Comparison of ENCODE assay signal across 17 mouse cellular contexts in the genomic region with DNA sequence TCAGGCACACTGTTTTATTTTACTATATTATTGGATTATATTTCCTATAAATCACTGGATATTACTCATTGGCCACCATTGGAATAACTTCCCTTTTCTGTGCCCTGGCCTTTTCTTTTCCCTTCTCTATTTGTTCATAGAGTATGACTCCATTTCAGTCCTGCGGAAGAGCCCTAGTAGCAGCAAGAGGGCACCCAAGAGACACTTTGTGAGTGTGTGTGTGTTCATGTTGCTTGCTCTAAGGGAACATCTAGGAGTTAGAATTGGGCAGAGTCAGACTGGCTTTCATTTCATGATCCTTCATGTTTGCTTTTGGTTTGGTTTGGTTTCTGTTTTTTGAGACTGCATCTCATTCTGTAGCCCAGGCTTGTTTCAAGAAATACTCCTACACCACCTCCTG.
DNase-seq lines count a peak whose midpoint lies in the region; ATAC-seq and TF ChIP-seq lines count a peak whose summit lies in the region.
"Had no signal": no experiment of that assay in that cellular context is flagged by ENCODE, and none has a peak within 500 bp of the region (broad histone marks: within the 10 kb centered on the region; RNA-seq: fewer than 3 reads in every experiment).

No protein-coding gene starts in this region.

- H3K27me3 ChIP-seq in cerebellum, adult 2 months (ENCODE audit: control insufficient read depth, insufficient read depth, low read length) = no peaks in the 10 kb centered on the region
- no peaks in the 10 kb centered on the region for H3K27me3 ChIP-seq in hindbrain, postnatal 0 days (ENCODE audit: insufficient read depth, low read length)
- H3K27me3 ChIP-seq in hindbrain, embryonic 16.5 days (replicated peaks; ENCODE audit: control insufficient read depth, insufficient read depth, low read length) = no peaks in the 10 kb centered on the region
- H3K27me3 ChIP-seq in lung, postnatal 0 days (replicated peaks; ENCODE audit: insufficient read depth, low read length) = no peaks in the 10 kb centered on the region
- H3K27me3 ChIP-seq: hindbrain, embryonic 15.5 days; limb, embryonic 13.5 days; lung, embryonic 15.5 days; neural tube, embryonic 15.5 days had no signal

- H3K4me2 ChIP-seq in hindbrain, postnatal 0 days (ENCODE audit: low read depth, low read length) = no peak overlapping the region
- no peak overlapping the region for H3K4me2 ChIP-seq in hindbrain, embryonic 16.5 days (ENCODE audit: low read length)
- no peak overlapping the region for H3K4me2 ChIP-seq in lung, postnatal 0 days (replicated peaks; ENCODE audit: low read depth, low read length)
- H3K4me2 ChIP-seq: hindbrain, embryonic 15.5 days; limb, embryonic 13.5 days; lung, embryonic 15.5 days; neural tube, embryonic 15.5 days had no signal

- peaks cover 5% of the 10 kb centered on the region for H3K4me1 ChIP-seq in cerebellum, adult 2 months (ENCODE audit: control insufficient read depth, insufficient read depth, low read length)
- H3K4me1 ChIP-seq in hindbrain, postnatal 0 days (ENCODE audit: insufficient read depth, low read length) = no peaks in the 10 kb centered on the region
- H3K4me1 ChIP-seq in hindbrain, embryonic 16.5 days (ENCODE audit: control insufficient read depth, insufficient read depth, low read depth, low read length) = no peaks in the 10 kb centered on the region
- peaks cover 6% of the 10 kb centered on the region; the same call in 1 of the 2 replicates for H3K4me1 ChIP-seq in lung, postnatal 0 days (ENCODE audit: insufficient read depth, low read depth, low read length)
- peaks cover 22% of the 10 kb centered on the region for H3K4me1 ChIP-seq in embryonic fibroblast, embryonic 13.5 days (ENCODE audit: control insufficient read depth, insufficient read depth, low read length)
- H3K4me1 ChIP-seq: hindbrain, embryonic 15.5 days had no signal

- no peak for DNase-seq in cerebellum, adult 2 months
- no peak for DNase-seq in cerebellum, postnatal 36 days
- peak; percentile 21 for DNase-seq in hindbrain, postnatal 0 days (ENCODE audit: low spot score)
- DNase-seq in lung, postnatal 0 days (ENCODE audit: low spot score) = peak; percentile 58
- DNase-seq in lung, postnatal 4 days = no peak
- DNase-seq in thymus, postnatal 10 days (ENCODE audit: low spot score in 2 of 2) = no peak
- DNase-seq: adrenal gland, postnatal 10 days; cerebellum, adult 9-10 months; heart, postnatal 14 days; kidney, adult 9 months; thymus, postnatal 14 days had no signal

- WGBS in cerebellum, adult 2 months = 52% methylated on average over 1 of the region's 1 CpGs
- WGBS in hindbrain, postnatal 0 days = 68% methylated on average over 1 of the region's 1 CpGs
- 67% methylated on average over 1 of the region's 1 CpGs for WGBS in hindbrain, embryonic 16.5 days
- 62% methylated on average over 1 of the region's 1 CpGs for WGBS in lung, postnatal 0 days

- ATAC-seq in hindbrain, postnatal 0 days = no peak
- no peak for ATAC-seq in hindbrain, embryonic 16.5 days
- ATAC-seq in lung, postnatal 0 days = 0 out of 2 replicates have a peak, but pooled peaks have one; percentile 34

- no peaks in the 10 kb centered on the region for H3K9me3 ChIP-seq in hindbrain, postnatal 0 days (ENCODE audit: low read length)
- no peaks in the 10 kb centered on the region for H3K9me3 ChIP-seq in hindbrain, embryonic 16.5 days (ENCODE audit: control insufficient read depth, low read length)
- H3K9me3 ChIP-seq in lung, postnatal 0 days (ENCODE audit: low read length) = no peaks in the 10 kb centered on the region
- H3K9me3 ChIP-seq: hindbrain, embryonic 15.5 days; limb, embryonic 13.5 days; lung, embryonic 15.5 days; neural tube, embryonic 15.5 days had no signal

- TF ChIP-seq EP300 in lung, postnatal 0 days (IDR thresholded peaks at IDR 0.05) = no peak

- no peak overlapping the region for H3K9ac ChIP-seq in hindbrain, postnatal 0 days (replicated peaks; ENCODE audit: low read length)
- no peak overlapping the region for H3K9ac ChIP-seq in hindbrain, embryonic 16.5 days (ENCODE audit: low read depth, low read length)
- no peak overlapping the region for H3K9ac ChIP-seq in lung, postnatal 0 days (replicated peaks; ENCODE audit: low read depth)
- H3K9ac ChIP-seq: hindbrain, embryonic 15.5 days; limb, embryonic 13.5 days; lung, embryonic 15.5 days; neural tube, embryonic 15.5 days had no signal

- H3K36me3 ChIP-seq in hindbrain, postnatal 0 days (ENCODE audit: insufficient read depth, low read length) = peaks cover 15% of the 10 kb centered on the region; the same call in 1 of the 2 replicates
- H3K36me3 ChIP-seq in hindbrain, embryonic 16.5 days (ENCODE audit: control insufficient read depth, insufficient read depth, low read length) = peaks cover 7% of the 10 kb centered on the region
- no peaks in the 10 kb centered on the region for H3K36me3 ChIP-seq in lung, postnatal 0 days (ENCODE audit: insufficient read depth, low read length)

- H3K4me3 ChIP-seq in cerebellum, adult 2 months (replicated peaks; ENCODE audit: insufficient read depth, low read depth, low read length) = no peak overlapping the region
- H3K4me3 ChIP-seq in hindbrain, postnatal 0 days (ENCODE audit: low read length) = no peak overlapping the region
- H3K4me3 ChIP-seq in hindbrain, embryonic 16.5 days (ENCODE audit: low read length) = no peak overlapping the region
- no peak overlapping the region for H3K4me3 ChIP-seq in lung, postnatal 0 days (ENCODE audit: low read depth, low read length)
- no peak overlapping the region for H3K4me3 ChIP-seq in embryonic fibroblast, embryonic 13.5 days (ENCODE audit: insufficient read depth, low read length)
- H3K4me3 ChIP-seq: hindbrain, embryonic 15.5 days; limb, embryonic 13.5 days; lung, embryonic 15.5 days; neural tube, embryonic 15.5 days had no signal

- H3K27ac ChIP-seq in cerebellum, adult 2 months (ENCODE audit: insufficient read depth, low read length) = no peak overlapping the region
- no peak overlapping the region for H3K27ac ChIP-seq in hindbrain, postnatal 0 days
- H3K27ac ChIP-seq in hindbrain, embryonic 16.5 days (ENCODE audit: low read depth, low read length) = no peak overlapping the region
- H3K27ac ChIP-seq in lung, postnatal 0 days (ENCODE audit: low read length) = no peak overlapping the region
- H3K27ac ChIP-seq in embryonic fibroblast, embryonic 13.5 days (ENCODE audit: insufficient read depth, low read length) = peak overlapping the region; percentile 56; the same call in 1 of the 2 replicates
- H3K27ac ChIP-seq: hindbrain, embryonic 15.5 days; limb, embryonic 13.5 days; lung, embryonic 15.5 days; neural tube, embryonic 15.5 days had no signal

- TF ChIP-seq CTCF in cerebellum, adult 2 months (IDR thresholded peaks at IDR 0.05; ENCODE audit: borderline replicate concordance, insufficient read depth, low read depth, low read length) = peak; percentile 34; the same call in 1 of the 2 replicates
- peak; percentile 43 for TF ChIP-seq CTCF in hindbrain, postnatal 0 days (IDR thresholded peaks at IDR 0.05; ENCODE audit: low read depth)
- TF ChIP-seq CTCF in lung, postnatal 0 days (IDR thresholded peaks at IDR 0.05) = peak; percentile 60
- TF ChIP-seq CTCF in embryonic fibroblast, embryonic 13.5 days (IDR thresholded peaks at IDR 0.05; ENCODE audit: borderline replicate concordance, insufficient read depth, low read length) = no peak

- no peak for TF ChIP-seq POLR2A in cerebellum, adult 2 months (IDR thresholded peaks at IDR 0.05; ENCODE audit: borderline replicate concordance, insufficient read depth, low read length)
- no peak for TF ChIP-seq POLR2A in embryonic fibroblast, embryonic 13.5 days (IDR thresholded peaks at IDR 0.05; ENCODE audit: low read depth, low read length)

Comparison
In these comparisons a context has a peak if more than half of its experiments do, and no peak if none do; other contexts are left out.
1. DNase-seq: peak in hindbrain, postnatal 0 days (single experiment) and lung, postnatal 0 days (single experiment); none in cerebellum, adult 2 months (0 of 2), cerebellum, postnatal 36 days (0 of 2), lung, postnatal 4 days (0 of 2) and thymus, postnatal 10 days (0 of 2).